Mouse (Mus musculus) stomach, postnatal 0 days (tissue): ENCODE data around the gene Tgfbi. TPM values are rescaled to one million over a fixed set of nuclear protein-coding genes. Genes with fewer than 3 reads are reported as not detected.

Experiments used
- ATAC-seq: fragments of 200-750 bp; cut with Nextera tagmentation; 2 replicates; pipeline ENCODE4 v1.8.0; 2017; ENCODE audit not compliant: low FRiP score, low TSS enrichment
- DNase-seq: peaks from one replicate; pipeline ENCODE4 v3.0.0-alpha.2; 2016; ENCODE audit warnings: low spot score
- H3K27ac ChIP-seq: fragments of 300-500 bp; sonication (generic); replicated peaks from 2 replicates; pipeline ENCODE4 v1.5.1; 2014; ENCODE audit warnings: mild to moderate bottlenecking, control low read depth
- H3K27me3 ChIP-seq: fragments of 300-500 bp; sonication (generic); 2 replicates; pipeline ENCODE4 v1.6.1; 2014; ENCODE audit warnings: low read length; ENCODE audit not compliant: control insufficient read depth, insufficient read depth
- H3K36me3 ChIP-seq: fragments of 300-500 bp; sonication (generic); 2 replicates; pipeline ENCODE4 v1.6.1; 2014; ENCODE audit warnings: low read length, mixed read lengths; ENCODE audit not compliant: control insufficient read depth, insufficient read depth
- H3K4me1 ChIP-seq: fragments of 300-500 bp; sonication (generic); replicated peaks from 2 replicates; pipeline ENCODE4 v1.6.1; 2014; ENCODE audit warnings: antibody characterized with exemption; ENCODE audit not compliant: control insufficient read depth, insufficient read depth
- H3K4me2 ChIP-seq: fragments of 300-500 bp; sonication (generic); replicated peaks from 2 replicates; pipeline ENCODE4 v1.6.1; 2014; ENCODE audit warnings: low read depth, mild to moderate bottlenecking, control low read depth, moderate library complexity
- H3K4me3 ChIP-seq: fragments of 300-500 bp; sonication (generic); 2 replicates; pipeline ENCODE4 v1.5.1; 2014; ENCODE audit warnings: low read depth, low read length, control low read depth
- H3K9ac ChIP-seq: fragments of 300-500 bp; sonication (generic); 2 replicates; pipeline ENCODE4 v1.6.1; 2014; ENCODE audit warnings: mild to moderate bottlenecking, low read length, control low read depth, mixed read lengths
- H3K9me3 ChIP-seq: fragments of 300-500 bp; sonication (generic); 2 replicates; pipeline ENCODE4 v1.6.1; 2016; ENCODE audit warnings: low read length; ENCODE audit not compliant: control insufficient read depth
- CTCF ChIP-seq: IDR thresholded peaks from 2 replicates; pipeline ENCODE4 v1.5.1; 2016; ENCODE audit warnings: antibody characterized with exemption, low read depth, mild to moderate bottlenecking, moderate library complexity
- EP300 ChIP-seq: optimal IDR thresholded peaks from 2 replicates; pipeline ENCODE3; 2016; ENCODE audit warnings: antibody characterized with exemption
- WGBS: fragments of 180-500 bp; shearing (Covaris S2); extraction: QIAGEN DNeasy Blood & Tissue Kit; methylation state at CpG from one replicate; pipeline ENCODE4 v1.1.7; 2014; 5-methylcytosine and 5-hydroxymethylcytosine counted together
- polyA plus RNA-seq: library from polyadenylated mRNA; unstranded; fragments of >200 nt; fragmentation: Nextera tagmentation; extraction: Ambion mirVana; gene quantifications from 2 replicates; pipeline ENCODE4 v1.2.1, GENCODE M21; 2015

Gene Tgfbi
- polyA plus RNA-seq, result 140 and 149 TPM in 2 replicates

DNA sequence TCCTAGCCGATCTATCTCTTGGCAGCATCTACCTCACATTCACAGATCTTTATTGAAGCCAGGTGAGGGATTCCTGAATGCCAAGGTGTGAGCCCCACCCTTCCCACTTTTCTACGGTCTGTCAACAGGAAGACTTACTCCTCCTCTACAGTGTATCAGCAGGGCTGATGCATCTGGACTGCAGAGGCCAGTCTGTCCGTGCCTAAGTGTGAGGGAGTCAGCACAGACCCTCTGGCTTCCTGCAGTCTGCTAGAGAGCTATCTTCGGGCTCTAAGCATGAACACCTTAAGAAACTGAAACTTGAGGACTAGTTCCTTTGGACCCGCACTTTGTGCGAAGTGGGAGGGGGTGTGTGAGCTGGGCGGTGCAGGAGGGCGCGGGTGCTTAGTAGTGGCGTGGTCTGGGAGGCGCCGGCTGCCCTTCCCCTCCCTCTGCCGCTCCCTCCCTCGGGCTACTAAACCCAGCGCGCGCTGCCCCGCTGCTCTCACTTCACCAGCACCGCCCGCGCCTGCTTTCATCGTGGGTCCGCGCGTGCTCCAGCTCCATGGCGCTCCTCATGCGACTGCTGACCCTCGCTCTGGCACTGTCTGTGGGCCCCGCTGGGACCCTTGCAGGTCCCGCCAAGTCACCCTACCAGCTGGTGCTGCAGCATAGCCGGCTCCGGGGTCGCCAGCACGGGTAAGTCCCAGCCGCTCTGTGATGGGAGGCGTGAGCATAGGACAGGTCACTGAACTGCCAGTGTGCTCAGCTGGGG, at the start of gene Tgfbi:
Gene Tgfbi (plus strand): TSS at position 421 of the 754 bp plus-strand sequence.
- DNase-seq (peak; percentile 75), ATAC-seq (peak; percentile 81)
- WGBS, result 2% methylated on average over 36 of the region's 36 CpGs
- TF ChIP-seq EP300 (no peak), CTCF (no peak)
- no peaks in the 10 kb centered on the region for H3K27me3 ChIP-seq
- H3K4me3 ChIP-seq, result peak within 1 kb of the TSS; percentile 61
- H3K9ac ChIP-seq, result peak within 1 kb of the TSS; percentile 74
- no peaks in the 10 kb centered on the region for H3K9me3 ChIP-seq
- peaks cover 11% of the 10 kb centered on the region; the same call in 1 of the 2 replicates for H3K4me1 ChIP-seq
- H3K27ac ChIP-seq, result peak within 1 kb of the TSS; percentile 49; the same call in 1 of the 2 replicates
- peak within 1 kb of the TSS; percentile 91 for H3K4me2 ChIP-seq
- no peaks in the 10 kb centered on the region for H3K36me3 ChIP-seq

DNA sequence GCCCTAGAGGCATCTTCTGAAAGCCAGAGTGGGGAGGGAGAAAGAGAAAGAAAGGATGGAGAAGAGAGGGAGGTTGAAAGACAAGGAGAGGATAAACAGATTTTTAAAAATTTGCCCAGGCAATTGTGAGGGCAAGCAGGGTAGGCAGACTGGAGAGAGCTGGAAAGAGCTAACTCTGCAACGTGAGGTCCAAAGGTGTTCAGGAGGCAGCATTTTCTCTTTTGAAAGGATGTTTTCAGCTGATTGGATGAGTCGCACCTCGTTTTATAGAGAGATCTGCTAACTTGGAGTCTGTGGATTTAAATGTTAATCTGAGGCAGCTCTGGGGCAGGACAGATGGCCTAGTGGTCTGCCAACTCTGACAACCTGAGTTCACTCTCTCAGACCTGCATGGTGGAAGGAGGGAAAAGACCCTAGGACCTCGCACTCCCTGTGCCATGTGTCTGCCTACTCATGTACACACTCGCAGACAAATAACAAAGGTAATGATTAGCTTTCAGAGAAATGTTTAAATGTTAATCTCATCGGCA, 49.4 kb upstream of the Tgfbi start:
- DNase-seq (no peak), ATAC-seq (no peak)
- Histone ChIP-seq H3K27ac (no peak overlapping the region), H3K4me2 (no peak overlapping the region), H3K27me3 (no peaks in the 10 kb centered on the region), H3K9me3 (no peaks in the 10 kb centered on the region), H3K4me1 (no peaks in the 10 kb centered on the region), H3K4me3 (no peak overlapping the region), H3K9ac (no peak overlapping the region), H3K36me3 (no peaks in the 10 kb centered on the region)
- TF ChIP-seq EP300, result no peak
- TF ChIP-seq CTCF, result no peak
- WGBS, result 71% methylated on average over 6 of the region's 6 CpGs

DNA sequence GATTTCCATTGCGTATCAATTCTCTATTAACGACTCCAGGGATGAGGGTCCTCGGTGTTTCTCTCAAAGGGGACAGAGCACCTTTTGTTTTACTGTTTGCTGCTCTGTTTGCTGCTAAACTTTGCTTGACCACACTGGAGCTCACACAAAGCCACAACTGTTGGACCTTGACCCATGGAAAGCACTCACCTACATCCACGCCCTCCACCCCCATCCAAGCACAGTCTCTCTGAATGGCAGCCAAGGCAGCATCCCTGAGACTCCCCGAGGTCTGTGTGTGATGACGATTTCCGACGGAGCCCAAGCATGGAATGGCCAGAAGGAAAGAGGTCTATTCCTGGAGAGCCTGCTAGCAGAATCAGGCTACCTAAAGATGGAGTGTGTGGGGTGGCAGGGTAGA, 48.2 kb upstream of the Tgfbi start:
- Histone ChIP-seq H3K36me3 (no peaks in the 10 kb centered on the region), H3K27me3 (no peaks in the 10 kb centered on the region), H3K4me3 (no peak overlapping the region), H3K9me3 (no peaks in the 10 kb centered on the region), H3K9ac (no peak overlapping the region), H3K4me2 (no peak overlapping the region), H3K27ac (no peak overlapping the region), H3K4me1 (no peaks in the 10 kb centered on the region)
- ATAC-seq, result peak; percentile 79
- peak; percentile 68 for DNase-seq
- no peak for TF ChIP-seq EP300
- TF ChIP-seq CTCF, result no peak
- WGBS, result 58% methylated on average over 8 of the region's 8 CpGs

DNA sequence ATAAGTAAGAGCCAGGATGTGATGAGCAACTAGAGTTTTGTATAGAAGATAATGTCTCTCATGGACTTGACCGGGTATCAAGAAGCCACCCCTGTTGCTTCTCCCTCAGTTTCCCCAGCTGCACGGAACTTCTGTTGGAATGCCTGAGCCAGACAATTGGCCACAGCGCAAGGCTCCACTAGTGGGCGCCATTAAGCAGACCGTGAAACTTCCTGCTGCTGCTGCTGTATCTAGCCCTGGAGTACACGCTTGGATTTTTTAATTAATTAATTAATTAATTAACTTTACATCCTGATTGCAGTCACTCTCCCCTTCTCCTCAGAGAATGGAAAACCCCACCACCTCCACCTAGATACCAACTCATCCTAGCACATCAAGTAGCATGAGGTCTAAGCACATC, 46.2 kb upstream of the Tgfbi start:
- no peaks in the 10 kb centered on the region for H3K27me3 ChIP-seq
- ATAC-seq, result no peak
- no peaks in the 10 kb centered on the region for H3K9me3 ChIP-seq
- H3K36me3 ChIP-seq, result no peaks in the 10 kb centered on the region
- no peak overlapping the region for H3K9ac ChIP-seq
- no peak overlapping the region for H3K4me3 ChIP-seq
- no peak overlapping the region for H3K4me2 ChIP-seq
- H3K4me1 ChIP-seq, result no peaks in the 10 kb centered on the region
- WGBS, result 41% methylated on average over 6 of the region's 6 CpGs
- H3K27ac ChIP-seq, result no peak overlapping the region
- peak; percentile 80 for TF ChIP-seq CTCF
- TF ChIP-seq EP300, result no peak
- peak; percentile 51 for DNase-seq

DNA sequence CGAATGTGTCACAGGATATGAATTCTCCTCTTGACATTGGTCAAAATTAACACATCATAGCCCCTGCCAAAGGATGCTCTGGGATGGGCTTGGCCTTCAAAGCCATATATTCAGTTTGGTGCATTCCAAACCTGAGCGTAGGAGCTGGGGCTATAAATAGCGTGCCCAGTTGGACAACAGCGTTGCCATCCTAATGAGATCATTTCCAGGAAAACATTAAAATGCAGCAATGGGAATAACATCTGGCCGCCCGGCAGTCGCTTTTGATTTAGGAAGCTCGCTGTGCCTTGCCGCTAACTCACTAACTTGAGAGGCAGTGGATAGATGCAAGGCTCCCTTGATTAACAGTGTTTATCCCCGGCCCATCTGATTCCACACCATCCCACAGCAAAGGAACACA, 43.0 kb upstream of the Tgfbi start:
- H3K4me1 ChIP-seq, result no peaks in the 10 kb centered on the region
- no peak overlapping the region for H3K27ac ChIP-seq
- H3K9me3 ChIP-seq, result no peaks in the 10 kb centered on the region
- DNase-seq, result no peak
- no peak overlapping the region for H3K9ac ChIP-seq
- no peak for TF ChIP-seq EP300
- TF ChIP-seq CTCF, result no peak
- WGBS, result 57% methylated on average over 10 of the region's 10 CpGs
- H3K4me2 ChIP-seq, result no peak overlapping the region
- H3K27me3 ChIP-seq, result no peaks in the 10 kb centered on the region
- no peak overlapping the region for H3K4me3 ChIP-seq
- H3K36me3 ChIP-seq, result no peaks in the 10 kb centered on the region
- ATAC-seq, result no peak

DNA sequence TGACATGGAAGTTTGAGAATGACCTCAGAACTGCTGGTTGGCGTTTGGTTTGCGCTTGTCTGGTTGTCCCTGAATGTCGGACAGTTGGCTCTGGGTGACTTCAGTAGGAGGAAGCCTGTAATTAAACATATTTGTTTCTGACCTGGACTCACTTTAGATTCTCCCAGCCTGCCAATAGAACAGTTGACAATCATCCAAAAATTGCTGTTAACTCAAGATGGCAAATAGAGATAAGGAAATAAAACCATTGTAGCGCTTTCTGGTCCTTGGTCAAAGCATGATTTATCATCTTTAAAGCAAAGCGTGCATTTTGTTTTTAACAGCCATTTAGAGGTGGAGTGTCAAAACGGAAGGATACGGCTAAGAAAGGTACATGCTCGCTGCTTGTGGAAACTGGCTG, 37.7 kb upstream of the Tgfbi start:
- Histone ChIP-seq H3K4me2 (no peak overlapping the region), H3K4me3 (no peak overlapping the region), H3K27me3 (no peaks in the 10 kb centered on the region), H3K36me3 (no peaks in the 10 kb centered on the region), H3K9me3 (no peaks in the 10 kb centered on the region), H3K9ac (no peak overlapping the region), H3K4me1 (no peaks in the 10 kb centered on the region), H3K27ac (no peak overlapping the region)
- no peak for TF ChIP-seq EP300
- no peak for TF ChIP-seq CTCF
- no peak for ATAC-seq
- DNase-seq, result no peak
- 46% methylated on average over 8 of the region's 8 CpGs for WGBS
